Mouse (Mus musculus) heart, adult 2 months (tissue): ENCODE measurements around the gene Tesc. TPM values are rescaled to one million over a fixed set of nuclear protein-coding genes. Genes with fewer than 3 reads are reported as not detected.

Experiments used
- DNase-seq, 2 experiments: peaks; one replicate each; pipeline ENCODE4 v3.0.0; 2021
- H3K27ac ChIP-seq: fragments of 200-600 bp; 2 replicates; pipeline ENCODE4 v1.8.1; 2022
- H3K27me3 ChIP-seq: fragments of 200-500 bp; 2 replicates; pipeline ENCODE4 v1.6.1; 2012; ENCODE audit warnings: mild to moderate bottlenecking, low read length, inconsistent platforms, mixed read lengths; ENCODE audit not compliant: control insufficient read depth, insufficient read depth
- H3K36me3 ChIP-seq: fragments of 200-500 bp; 2 replicates; pipeline ENCODE4 v1.6.1; 2012; ENCODE audit warnings: low read length, inconsistent platforms; ENCODE audit not compliant: control insufficient read depth, insufficient read depth
- H3K4me1 ChIP-seq: fragments of 200-500 bp; 2 replicates; pipeline ENCODE4 v1.6.1; 2011; ENCODE audit warnings: low read length; ENCODE audit not compliant: control insufficient read depth, insufficient read depth
- H3K4me3 ChIP-seq: fragments of 200-600 bp; 2 replicates; pipeline ENCODE4 v1.8.1; 2022
- H3K79me2 ChIP-seq: fragments of 200-500 bp; replicated peaks from 2 replicates; pipeline ENCODE4 v1.6.1; 2012; ENCODE audit warnings: mild to moderate bottlenecking, inconsistent platforms, low read length, moderate library complexity, mixed read lengths; ENCODE audit not compliant: control insufficient read depth, insufficient read depth
- H3K9ac ChIP-seq: fragments of 200-500 bp; 2 replicates; pipeline ENCODE4 v1.6.1; 2012; ENCODE audit warnings: low read depth, mild to moderate bottlenecking, control low read depth, inconsistent platforms, low read length, mixed read lengths
- CTCF ChIP-seq: fragments of 200-600 bp; IDR thresholded peaks from 2 replicates; pipeline ENCODE4 v1.8.1; 2022; ENCODE audit warnings: antibody characterized with exemption, mild to moderate bottlenecking, moderate library complexity
- EP300 ChIP-seq: fragments of 200-500 bp; IDR thresholded peaks from 2 replicates; pipeline ENCODE4 v1.6.1; 2011; ENCODE audit warnings: low read depth, low read length, control low read depth; ENCODE audit not compliant: insufficient read depth
- POLR2A ChIP-seq: fragments of 200-500 bp; IDR thresholded peaks from 2 replicates; pipeline ENCODE4 v1.6.1; 2011; ENCODE audit warnings: mild to moderate bottlenecking, low read depth, low read length, control low read depth; ENCODE audit not compliant: insufficient read depth
- WGBS: fragments of 180-500 bp; shearing (Covaris S2); methylation state at CpG from one replicate; pipeline ENCODE4 v1.1.7; 2018; 5-methylcytosine and 5-hydroxymethylcytosine counted together
- intact Hi-C: fragments of 180-260 bp; cut with DNase I; formaldehyde crosslinking; loops from one replicate; pipeline ENCODE4 v1.15.1; 2025
- polyA plus RNA-seq: library from polyadenylated mRNA; depleted of rRNA; stranded (reverse); fragments of >200 nt; gene quantifications from 2 replicates; pipeline ENCODE4 v1.2.3, GENCODE M21; 2012
- total RNA-seq, 2 experiments: library from RNA; stranded (reverse); gene quantifications; 2 replicates each; pipeline ENCODE4 v1.2.3; 2021

Tesc gene
- total and polyA plus RNA-seq, 3 experiments, result 125 to 231 (median 200) TPM

- TF ChIP-seq EP300 (no peak), CTCF (no peak), POLR2A (no peak)
- no peak overlapping the region for H3K4me3 ChIP-seq
- intact Hi-C loops, result no loop called here
- H3K4me1 ChIP-seq, result peaks cover 17% of the 10 kb centered on the region
- H3K27ac ChIP-seq, result no peak overlapping the region
- no peaks in the 10 kb centered on the region for H3K36me3 ChIP-seq
- no peaks in the 10 kb centered on the region for H3K79me2 ChIP-seq
- H3K27me3 ChIP-seq, result no peaks in the 10 kb centered on the region
- H3K9ac ChIP-seq, result no peak overlapping the region
- DNase-seq, result no peak
- WGBS, result 38% methylated on average over 10 of the region's 10 CpGs
These were observed 56.7 kb downstream of the Tesc start for GRCm38 (mm10) chr5:118084171-118084727.

- no peak overlapping the region for H3K9ac ChIP-seq
- H3K4me1 ChIP-seq, result peaks cover 17% of the 10 kb centered on the region
- H3K36me3 ChIP-seq, result no peaks in the 10 kb centered on the region
- H3K79me2 ChIP-seq, result no peaks in the 10 kb centered on the region
- TF ChIP-seq CTCF, result no peak
- TF ChIP-seq EP300, result no peak
- TF ChIP-seq POLR2A, result no peak
- no peak for DNase-seq
- intact Hi-C loops, result loop anchor here (5.0 kb wide), 1 partner anchor 62 kb away; no protein-coding TSS in a partner anchor
- H3K27ac ChIP-seq, result no peak overlapping the region
- 51% methylated on average over 7 of the region's 7 CpGs for WGBS
- H3K27me3 ChIP-seq, result no peaks in the 10 kb centered on the region
- H3K4me3 ChIP-seq, result no peak overlapping the region
These were observed 57.8 kb downstream of the Tesc start for GRCm38 (mm10) chr5:118085313-118085712.

GRCm38 (mm10) chr5:118086956-118087355, 59.4 kb downstream of the Tesc start:
- no peaks in the 10 kb centered on the region for H3K27me3 ChIP-seq
- DNase-seq, result no peak
- H3K4me1 ChIP-seq, result peaks cover 16% of the 10 kb centered on the region
- WGBS, result 77% methylated on average over 7 of the region's 7 CpGs
- no peak overlapping the region for H3K27ac ChIP-seq
- H3K36me3 ChIP-seq, result no peaks in the 10 kb centered on the region
- intact Hi-C loops, result loop anchor here (5.0 kb wide), 1 partner anchor 60 kb away; no protein-coding TSS in a partner anchor
- H3K4me3 ChIP-seq, result no peak overlapping the region
- no peaks in the 10 kb centered on the region for H3K79me2 ChIP-seq
- H3K9ac ChIP-seq, result no peak overlapping the region
- TF ChIP-seq POLR2A (no peak), CTCF (no peak), EP300 (no peak)

GRCm38 (mm10) chr5:118089102-118089501, 61.6 kb downstream of the Tesc start:
- 51% methylated on average over 7 of the region's 7 CpGs for WGBS
- no peak for TF ChIP-seq POLR2A
- peak; percentile 49 for TF ChIP-seq CTCF
- 0 out of 2 replicates have a peak, but pooled peaks have one; percentile 46 for TF ChIP-seq EP300
- Histone ChIP-seq H3K27ac (no peak overlapping the region; the same call in 1 of the 2 replicates), H3K36me3 (no peaks in the 10 kb centered on the region), H3K27me3 (no peaks in the 10 kb centered on the region), H3K79me2 (no peaks in the 10 kb centered on the region), H3K4me1 (peaks cover 10% of the 10 kb centered on the region), H3K4me3 (no peak overlapping the region), H3K9ac (no peak overlapping the region)
- intact Hi-C loops, result loop anchor here (5.0 kb wide), 1 partner anchor 58 kb away; no protein-coding TSS in a partner anchor
- DNase-seq, result peak in 1 of 2 experiments; percentile 69

GRCm38 (mm10) chr5:118090101-118090500, 62.6 kb downstream of the Tesc start:
- WGBS, result 85% methylated on average over 6 of the region's 6 CpGs
- Histone ChIP-seq H3K4me1 (peaks cover 4% of the 10 kb centered on the region), H3K27me3 (no peaks in the 10 kb centered on the region), H3K27ac (no peak overlapping the region), H3K9ac (no peak overlapping the region), H3K79me2 (no peaks in the 10 kb centered on the region), H3K36me3 (no peaks in the 10 kb centered on the region), H3K4me3 (no peak overlapping the region)
- no peak for DNase-seq
- no peak for TF ChIP-seq POLR2A
- no peak for TF ChIP-seq CTCF
- no peak for TF ChIP-seq EP300
- intact Hi-C loops, result no loop called here

GRCm38 (mm10) chr5:118090837-118091236, 63.3 kb downstream of the Tesc start:
- DNase-seq, result peak in 1 of 2 experiments; percentile 59
- no peaks in the 10 kb centered on the region for H3K36me3 ChIP-seq
- H3K27me3 ChIP-seq, result no peaks in the 10 kb centered on the region
- 96% methylated on average over 2 of the region's 2 CpGs for WGBS
- H3K4me3 ChIP-seq, result no peak overlapping the region
- no peak overlapping the region for H3K27ac ChIP-seq
- H3K79me2 ChIP-seq, result no peaks in the 10 kb centered on the region
- H3K4me1 ChIP-seq, result peaks cover 4% of the 10 kb centered on the region
- no peak overlapping the region for H3K9ac ChIP-seq
- intact Hi-C loops, result no loop called here
- TF ChIP-seq CTCF (peak; percentile 74), POLR2A (no peak)
